Mouse (Mus musculus) embryo, embryonic 11.5 days (tissue): ENCODE measurements around the gene Hyls1.
A peak's percentile ranks its signal among the peaks of the same experiment; 100 is the strongest.

Source experiments
- DNase-seq: peaks from one replicate; pipeline ENCODE4 v3.0.0-alpha.2; 2012; ENCODE audit warnings: low read depth, low spot score

Hyls1 gene

DNA sequence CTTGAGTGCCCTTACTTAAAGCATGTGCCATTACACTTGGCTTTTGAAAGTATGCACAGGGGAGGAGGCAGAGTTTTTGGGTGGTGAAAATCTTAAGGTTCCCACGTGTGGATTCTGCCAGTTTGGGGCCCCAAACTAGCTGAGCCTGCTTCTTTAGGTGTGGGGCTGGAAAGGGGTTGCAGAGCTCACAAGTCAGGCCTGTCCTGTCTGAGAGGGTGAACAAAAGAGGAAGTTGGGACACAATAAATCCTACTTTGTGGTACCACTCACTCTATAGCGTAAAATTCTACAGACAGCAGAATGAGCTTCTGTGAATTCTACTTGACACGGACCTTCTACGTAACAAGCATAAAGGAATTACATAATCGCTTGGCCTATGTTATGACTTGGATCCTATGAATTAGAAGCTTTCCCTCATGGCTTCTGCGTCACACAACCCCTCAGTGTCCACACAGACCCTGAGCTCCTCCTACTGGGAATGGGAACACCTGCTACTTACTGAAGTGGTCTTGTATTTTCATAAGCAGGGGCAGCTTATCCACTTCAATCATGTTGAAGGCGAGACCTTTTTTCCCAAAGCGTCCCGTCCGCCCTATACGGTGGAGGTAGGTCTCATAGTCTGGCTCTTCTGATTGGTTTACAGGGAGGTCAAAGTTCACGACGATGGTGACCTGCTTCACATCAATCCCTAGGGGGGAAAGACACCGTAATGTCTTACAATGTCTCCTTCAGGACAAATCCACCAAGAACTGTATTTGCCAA lies 26.9 kb downstream of the Hyls1 start:
- no peak for DNase-seq

DNA sequence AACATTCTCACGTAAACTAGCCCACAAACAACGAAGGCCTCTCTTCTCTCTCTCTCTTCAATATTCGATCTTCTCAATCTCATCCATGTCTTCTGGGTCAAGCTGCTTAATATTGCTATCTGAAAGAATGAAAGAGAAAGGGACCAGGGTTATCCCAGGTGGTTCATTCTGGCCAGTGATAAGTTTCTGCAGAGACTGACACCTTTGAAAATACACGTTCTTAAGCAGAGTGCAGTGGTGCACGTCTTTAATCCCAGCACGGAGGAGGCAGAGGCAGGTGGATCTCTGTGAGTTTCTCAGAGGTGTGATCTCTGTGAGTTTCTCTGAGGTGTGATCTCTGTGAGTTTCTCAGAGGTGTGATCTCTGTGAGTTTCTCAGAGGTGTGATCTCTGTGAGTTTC lies 28.3 kb downstream of the Hyls1 start:
- no peak for DNase-seq

GRCm38 (mm10) chr9:35541488-35541887 lies 28.7 kb downstream of the Hyls1 start:
- DNase-seq: peak; percentile 79

DNA sequence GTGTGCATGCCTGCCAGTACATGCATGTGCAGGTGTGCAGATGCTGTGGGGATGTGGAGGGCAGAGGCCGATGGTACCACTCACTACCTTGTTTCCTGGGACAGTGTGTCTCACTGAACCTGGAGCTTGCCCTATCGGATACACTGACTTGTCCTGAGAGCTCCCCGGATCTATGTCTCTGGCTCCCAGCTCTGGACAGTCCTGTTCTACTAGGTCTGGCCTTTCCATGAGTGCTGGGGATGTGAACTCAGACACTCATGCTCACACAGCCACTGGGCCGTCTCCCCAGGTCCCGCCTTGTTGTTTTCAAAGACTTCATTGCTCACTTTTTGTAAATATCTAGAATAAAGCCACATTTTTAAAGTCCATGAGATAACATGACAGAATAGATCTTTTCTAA lies 29.2 kb downstream of the Hyls1 start:
- no peak for DNase-seq

- no peak for DNase-seq
Observed at GRCm38 (mm10) chr9:35539001-35539750, 31.0 kb downstream of the Hyls1 start.

- no peak for DNase-seq
Observed at GRCm38 (mm10) chr9:35535876-35536275, 34.3 kb downstream of the Hyls1 start.

GRCm38 (mm10) chr9:35535110-35535509 lies 35.1 kb downstream of the Hyls1 start:
- no peak for DNase-seq

GRCm38 (mm10) chr9:35533266-35533665 lies 36.9 kb downstream of the Hyls1 start:
- no peak for DNase-seq

DNA sequence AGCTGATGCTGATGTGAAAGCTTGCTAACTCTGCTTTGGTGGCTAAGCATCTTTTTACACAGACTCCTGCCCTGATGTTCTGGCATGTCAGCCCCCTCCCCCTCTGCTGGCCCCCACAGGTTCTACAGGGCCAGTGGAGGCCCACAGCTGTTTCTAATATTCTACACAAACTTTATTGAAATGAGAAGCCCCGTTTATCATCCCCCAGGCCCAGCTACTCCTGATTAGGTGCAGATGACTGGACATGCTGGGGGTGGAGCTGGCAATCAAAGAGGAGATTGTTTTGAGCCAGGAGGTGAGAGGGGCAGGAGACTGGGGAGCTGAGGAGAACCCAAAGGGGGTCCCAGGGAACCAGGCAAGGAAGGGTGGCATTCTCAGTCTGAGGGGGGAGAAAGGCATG lies 40.4 kb downstream of the Hyls1 start:
- DNase-seq: peak; percentile 51

DNA sequence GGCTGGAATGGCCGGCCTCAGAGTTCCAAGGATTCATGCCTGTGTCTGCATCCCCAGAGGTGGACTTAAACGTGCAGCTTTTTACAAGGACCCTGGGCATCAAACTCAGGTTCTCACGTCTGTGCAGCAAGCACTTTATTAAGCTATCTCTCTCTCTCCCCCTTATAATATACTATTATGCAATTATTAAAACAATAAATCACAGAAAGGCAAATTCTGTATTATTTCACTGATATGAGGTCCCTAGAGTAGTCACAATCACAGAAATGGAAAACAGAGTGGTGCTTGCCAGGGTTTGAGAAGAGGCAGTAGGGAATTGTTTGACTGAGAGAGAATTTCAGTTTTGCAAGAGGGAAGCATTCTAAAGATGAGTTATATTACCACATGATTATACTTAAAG lies 41.1 kb downstream of the Hyls1 start:
- DNase-seq: no peak

GRCm38 (mm10) chr9:35523941-35524411 lies 46.2 kb downstream of the Hyls1 start:
- peak; percentile 35 for DNase-seq

GRCm38 (mm10) chr9:35523541-35523940 lies 46.7 kb downstream of the Hyls1 start:
- DNase-seq: no peak

GRCm38 (mm10) chr9:35522821-35523515 lies 47.2 kb downstream of the Hyls1 start:
- no peak for DNase-seq

GRCm38 (mm10) chr9:35522241-35522640 lies 48.0 kb downstream of the Hyls1 start:
- no peak for DNase-seq

- DNase-seq: no peak
Observed at GRCm38 (mm10) chr9:35520631-35521348, 49.4 kb downstream of the Hyls1 start.

- DNase-seq: no peak
Observed at GRCm38 (mm10) chr9:35518169-35518568, 52.0 kb downstream of the Hyls1 start, which contains the start of gene Gm1113. Gene Gm1113, minus strand, starts transcription at chr9:35518269.

DNA sequence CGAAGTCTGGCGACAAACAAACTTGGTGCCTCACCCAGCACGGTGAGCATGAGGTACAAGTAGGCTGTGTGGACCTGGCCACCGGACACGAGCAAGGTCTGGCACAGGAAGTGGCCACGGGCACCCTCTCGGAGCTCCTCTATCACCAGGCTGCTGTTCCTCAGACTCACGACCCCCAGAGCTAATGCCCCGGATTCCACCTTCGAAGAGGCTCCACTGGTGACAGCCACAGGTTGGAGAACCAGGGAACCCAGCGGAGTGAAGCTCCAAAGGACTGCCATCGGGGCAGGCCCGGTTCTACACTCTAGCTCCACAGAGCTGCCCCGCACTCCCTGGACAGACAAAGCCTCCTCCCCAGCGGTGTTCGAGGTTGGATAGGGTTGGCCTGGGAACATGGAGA lies 53.5 kb downstream of the Hyls1 start:
- DNase-seq: no peak

- no peak for DNase-seq
Observed at GRCm38 (mm10) chr9:35516182-35516581, 54.0 kb downstream of the Hyls1 start.

DNA sequence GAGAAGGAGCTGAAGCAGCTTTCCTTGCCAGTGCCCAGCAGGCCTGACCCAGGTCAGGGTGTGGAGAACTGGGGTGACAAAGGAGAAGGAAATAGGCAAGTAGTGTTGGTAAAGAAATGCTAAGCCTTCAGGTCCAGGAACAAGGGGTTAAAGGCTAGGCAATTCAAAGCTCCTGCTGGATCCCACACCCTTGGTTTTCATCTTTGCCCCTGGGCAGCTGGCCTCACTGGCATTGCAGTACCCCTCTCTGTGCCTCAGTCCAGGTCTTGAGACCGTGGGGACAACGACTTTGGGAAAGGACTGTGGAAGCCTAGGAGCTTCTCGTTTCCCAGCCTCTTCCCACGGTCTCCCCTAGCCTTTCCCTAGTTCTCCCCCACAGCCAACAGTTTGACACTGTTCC lies 56.3 kb downstream of the Hyls1 start:
- no peak for DNase-seq
